Mouse (Mus musculus) liver, postnatal 0 days (tissue): Measurements from ENCODE around the gene B630019K06Rik. TPM values are rescaled to one million over a fixed set of nuclear protein-coding genes. Genes with fewer than 3 reads are reported as not detected.

Experiments used
- ATAC-seq: fragments of 200-750 bp; cut with Nextera tagmentation; 2 replicates; pipeline ENCODE4 v1.8.0; 2017; ENCODE audit warnings: mild to moderate bottlenecking, moderate library complexity
- DNase-seq: peaks from one replicate; pipeline ENCODE4 v3.0.0-alpha.2; 2016
- H3K27ac ChIP-seq: fragments of 300-500 bp; sonication (generic); 2 replicates; pipeline ENCODE4 v1.5.1; 2014; ENCODE audit warnings: antibody characterized with exemption, moderate library complexity, mild to moderate bottlenecking, low read depth
- H3K27me3 ChIP-seq: fragments of 300-500 bp; sonication (generic); 2 replicates; pipeline ENCODE4 v1.6.1; 2014; ENCODE audit warnings: low read length, control low read depth, mixed read lengths; ENCODE audit not compliant: insufficient read depth
- H3K36me3 ChIP-seq: fragments of 300-500 bp; sonication (generic); replicated peaks from 2 replicates; pipeline ENCODE4 v1.6.1; 2014; ENCODE audit warnings: mild to moderate bottlenecking, control low read depth, low read length, moderate library complexity, mixed read lengths; ENCODE audit not compliant: insufficient read depth
- H3K4me1 ChIP-seq: fragments of 300-500 bp; sonication (generic); 2 replicates; pipeline ENCODE4 v1.6.1; 2014; ENCODE audit warnings: antibody characterized with exemption, mild to moderate bottlenecking, control low read depth; ENCODE audit not compliant: insufficient read depth
- H3K4me2 ChIP-seq: fragments of 300-500 bp; sonication (generic); 2 replicates; pipeline ENCODE4 v1.6.1; 2014; ENCODE audit warnings: low read depth, mild to moderate bottlenecking, low read length, moderate library complexity, mixed read lengths
- H3K4me3 ChIP-seq: fragments of 300-500 bp; sonication (generic); 2 replicates; pipeline ENCODE4 v1.5.1; 2014; ENCODE audit warnings: low read depth, low read length
- H3K9ac ChIP-seq: fragments of 300-500 bp; sonication (generic); replicated peaks from 2 replicates; pipeline ENCODE4 v1.6.1; 2014; ENCODE audit warnings: mild to moderate bottlenecking, moderate library complexity
- H3K9me3 ChIP-seq: fragments of 300-500 bp; sonication (generic); 2 replicates; pipeline ENCODE4 v1.6.1; 2016; ENCODE audit warnings: mild to moderate bottlenecking, control low read depth, low read length, mixed read lengths
- CTCF ChIP-seq: sonication (generic); IDR thresholded peaks from 2 replicates; pipeline ENCODE4 v1.5.1; 2016; ENCODE audit warnings: antibody characterized with exemption, low read depth
- EP300 ChIP-seq: IDR thresholded peaks from 2 replicates; pipeline ENCODE4 v1.6.1; 2016; ENCODE audit warnings: antibody characterized with exemption, low read depth, mild to moderate bottlenecking
- WGBS: fragments of 180-500 bp; shearing (Covaris S2); extraction: QIAGEN DNeasy Blood & Tissue Kit; methylation state at CpG from one replicate; pipeline ENCODE4 v1.1.7; 2014; ENCODE audit not compliant: insufficient replicate concordance; 5-methylcytosine and 5-hydroxymethylcytosine counted together
- polyA plus RNA-seq: library from polyadenylated mRNA; unstranded; fragments of >200 nt; fragmentation: Nextera tagmentation; extraction: Ambion mirVana; gene quantifications from 2 replicates; pipeline ENCODE4 v1.2.1, GENCODE M21; 2015

Gene B630019K06Rik
- polyA plus RNA-seq, 1 experiment from 2014 or later, result 0.18 TPM

DNA sequence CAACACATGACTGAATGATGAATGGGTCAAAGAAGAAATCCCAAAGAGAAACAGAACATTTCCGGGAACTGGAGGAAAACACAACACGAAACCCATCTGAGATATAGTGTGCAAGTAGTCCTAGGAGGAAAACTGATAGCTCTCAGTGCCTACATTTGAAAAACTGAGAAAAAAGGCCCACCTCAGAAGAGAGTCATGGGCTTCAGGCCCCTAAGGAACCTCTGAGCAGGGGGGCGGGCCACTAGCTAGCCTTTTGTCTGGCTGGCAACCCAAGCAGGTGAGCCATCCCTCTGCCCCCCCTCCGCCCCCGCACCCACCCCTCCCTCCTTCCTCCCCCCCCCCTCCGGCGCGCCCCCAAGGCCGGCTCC is 223 bp upstream of the B630019K06Rik start:
- WGBS, result 47% methylated on average over 3 of the region's 9 CpGs
- TF ChIP-seq EP300 (no peak), CTCF (no peak)
- Histone ChIP-seq H3K4me3 (peak overlapping the region; percentile 47), H3K27ac (no peak overlapping the region), H3K36me3 (no peaks in the 10 kb centered on the region), H3K4me2 (peak overlapping the region; percentile 69), H3K9me3 (no peaks in the 10 kb centered on the region), H3K4me1 (no peaks in the 10 kb centered on the region), H3K9ac (no peak overlapping the region), H3K27me3 (peaks cover 13% of the 10 kb centered on the region; the same call in 1 of the 2 replicates)
- ATAC-seq (no peak), DNase-seq (no peak)

- no peaks in the 10 kb centered on the region for H3K36me3 ChIP-seq
- peak; percentile 11 for DNase-seq
- TF ChIP-seq CTCF (no peak), EP300 (no peak)
- peak; percentile 42 for ATAC-seq
- peaks cover 13% of the 10 kb centered on the region; the same call in 1 of the 2 replicates for H3K27me3 ChIP-seq
- H3K4me2 ChIP-seq, result peak overlapping the region; percentile 69
- H3K4me3 ChIP-seq, result peak overlapping the region; percentile 47
- no peaks in the 10 kb centered on the region for H3K4me1 ChIP-seq
- no peak overlapping the region for H3K27ac ChIP-seq
- no peaks in the 10 kb centered on the region for H3K9me3 ChIP-seq
- WGBS, result 17% methylated on average over 10 of the region's 42 CpGs
- 0 out of 2 replicates have a peak overlapping the region, but pooled peaks have one; percentile 21 for H3K9ac ChIP-seq
Observed at GRCm38 (mm10) chrX:8893182-8893651, 1.0 kb downstream of the B630019K06Rik start.

- Histone ChIP-seq H3K4me3 (no peak overlapping the region), H3K36me3 (no peaks in the 10 kb centered on the region), H3K9ac (no peak overlapping the region), H3K27ac (no peak overlapping the region), H3K4me1 (no peaks in the 10 kb centered on the region), H3K4me2 (no peak overlapping the region), H3K27me3 (no peaks in the 10 kb centered on the region), H3K9me3 (no peaks in the 10 kb centered on the region)
- no peak for ATAC-seq
- 54% methylated on average over 4 of the region's 4 CpGs for WGBS
- TF ChIP-seq EP300, result no peak
- TF ChIP-seq CTCF, result no peak
- no peak for DNase-seq
Observed at GRCm38 (mm10) chrX:8900823-8901222, 8.6 kb downstream of the B630019K06Rik start.

- no peak for ATAC-seq
- H3K4me3 ChIP-seq, result no peak overlapping the region
- H3K36me3 ChIP-seq, result no peaks in the 10 kb centered on the region
- no peaks in the 10 kb centered on the region for H3K9me3 ChIP-seq
- no peaks in the 10 kb centered on the region for H3K4me1 ChIP-seq
- no peak overlapping the region for H3K4me2 ChIP-seq
- no peak overlapping the region for H3K27ac ChIP-seq
- H3K9ac ChIP-seq, result no peak overlapping the region
- TF ChIP-seq CTCF, result no peak
- no peak for TF ChIP-seq EP300
- DNase-seq, result no peak
- 40% methylated on average over 7 of the region's 7 CpGs for WGBS
- H3K27me3 ChIP-seq, result no peaks in the 10 kb centered on the region
Observed at GRCm38 (mm10) chrX:8901906-8902472, 9.8 kb downstream of the B630019K06Rik start.

GRCm38 (mm10) chrX:8921080-8921479 is 28.9 kb downstream of the B630019K06Rik start:
- DNase-seq (no peak), ATAC-seq (no peak)
- no peak overlapping the region for H3K4me2 ChIP-seq
- H3K27ac ChIP-seq, result no peak overlapping the region
- no peak overlapping the region for H3K4me3 ChIP-seq
- TF ChIP-seq CTCF (no peak), EP300 (no peak)
- WGBS, result 51% methylated on average over 4 of the region's 4 CpGs
- no peaks in the 10 kb centered on the region for H3K9me3 ChIP-seq
- H3K36me3 ChIP-seq, result no peaks in the 10 kb centered on the region
- no peaks in the 10 kb centered on the region for H3K27me3 ChIP-seq
- H3K4me1 ChIP-seq, result no peaks in the 10 kb centered on the region
- no peak overlapping the region for H3K9ac ChIP-seq

DNA sequence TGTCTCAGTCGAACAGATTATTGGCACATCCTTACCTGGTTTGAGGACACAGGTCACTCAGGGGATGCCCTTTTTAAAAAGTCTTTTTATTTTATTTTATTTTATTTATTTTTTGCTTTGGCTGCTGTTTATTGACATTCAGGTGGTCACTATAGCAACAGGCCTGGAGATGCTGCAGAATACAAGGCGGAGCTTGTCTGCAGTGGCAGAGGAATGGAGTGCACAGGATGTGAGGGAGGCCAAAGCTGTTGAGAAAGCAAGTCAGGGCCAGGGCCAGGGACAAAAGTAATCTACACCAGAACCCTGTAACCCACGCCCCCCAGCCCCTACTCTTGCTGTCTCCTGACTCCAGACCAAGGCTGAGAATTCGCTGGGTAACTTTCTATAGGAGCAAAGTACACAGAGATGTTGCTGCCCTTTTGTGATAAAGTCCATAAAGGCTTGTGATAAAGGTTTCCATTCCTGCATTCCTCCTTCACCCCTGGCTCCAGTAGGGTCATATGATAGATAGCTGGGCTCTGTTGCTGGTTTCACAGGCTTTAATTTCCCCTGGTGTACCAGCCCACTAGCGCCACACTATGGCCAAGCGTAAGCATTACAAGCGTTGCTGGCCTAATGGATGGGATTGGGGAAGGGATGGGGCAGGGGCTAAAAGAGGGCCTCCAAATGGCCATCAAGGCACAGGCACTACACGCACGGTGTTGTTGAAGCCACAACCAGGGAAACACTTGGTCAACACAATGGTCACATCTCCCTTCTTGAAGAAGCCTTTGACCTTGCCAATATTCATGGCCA is 29.8 kb downstream of the B630019K06Rik start:
- no peak overlapping the region for H3K4me3 ChIP-seq
- H3K36me3 ChIP-seq, result no peaks in the 10 kb centered on the region
- no peak for TF ChIP-seq EP300
- peak; percentile 34 for TF ChIP-seq CTCF
- H3K4me2 ChIP-seq, result no peak overlapping the region
- no peaks in the 10 kb centered on the region for H3K9me3 ChIP-seq
- H3K9ac ChIP-seq, result no peak overlapping the region
- H3K4me1 ChIP-seq, result no peaks in the 10 kb centered on the region
- WGBS, result 44% methylated on average over 9 of the region's 9 CpGs
- no peak overlapping the region for H3K27ac ChIP-seq
- no peak for ATAC-seq
- no peak for DNase-seq
- no peaks in the 10 kb centered on the region for H3K27me3 ChIP-seq
